Mouse (Mus musculus) lung, adult 2 months (tissue): ENCODE results near the gene Grin2b. TPM values are rescaled to one million over a fixed set of nuclear protein-coding genes. Genes with fewer than 3 reads are reported as not detected.

Experiments
- DNase-seq: peaks from one replicate; pipeline ENCODE4 v3.0.0; 2022
- H3K4me1 ChIP-seq: fragments of 200-500 bp; 2 replicates; pipeline ENCODE4 v1.6.1; 2011; ENCODE audit warnings: low read length; ENCODE audit not compliant: control insufficient read depth, insufficient read depth
- H3K4me3 ChIP-seq: fragments of 200-500 bp; replicated peaks from 2 replicates; pipeline ENCODE3; 2011; ENCODE audit warnings: low read depth, mild to moderate bottlenecking, control low read depth, low read length; ENCODE audit errors: extremely low read depth
- CTCF ChIP-seq: fragments of 200-500 bp; IDR thresholded peaks from 2 replicates; pipeline ENCODE4 v1.5.1; 2011; ENCODE audit warnings: mild to moderate bottlenecking, low read length, control low read depth; ENCODE audit not compliant: insufficient read depth
- POLR2A ChIP-seq: fragments of 200-500 bp; IDR thresholded peaks from 2 replicates; pipeline ENCODE4 v1.6.1; 2011; ENCODE audit warnings: low read depth, mild to moderate bottlenecking, control low read depth, low read length, borderline replicate concordance; ENCODE audit errors: extremely low read depth
- WGBS: fragments of 180-500 bp; shearing (Covaris S2); methylation state at CpG from one replicate; pipeline ENCODE4 v1.1.7; 2018; 5-methylcytosine and 5-hydroxymethylcytosine counted together
- polyA plus RNA-seq: library from polyadenylated mRNA; depleted of rRNA; stranded (reverse); fragments of >200 nt; gene quantifications from 2 replicates; pipeline ENCODE4 v1.2.3, GENCODE M21; 2012

Gene Grin2b
- polyA plus RNA-seq, 1 experiment, result 0.12 TPM

GRCm38 (mm10) chr6:135876163-135876726 is 297.1 kb downstream of the Grin2b start:
- Histone ChIP-seq H3K4me1 (no peaks in the 10 kb centered on the region), H3K4me3 (no peak overlapping the region)
- WGBS, result 57% methylated on average over 8 of the region's 8 CpGs
- no peak for TF ChIP-seq CTCF
- no peak for TF ChIP-seq POLR2A
- no peak for DNase-seq

- DNase-seq, result no peak
- H3K4me3 ChIP-seq, result no peak overlapping the region
- TF ChIP-seq POLR2A (no peak), CTCF (no peak)
- H3K4me1 ChIP-seq, result no peaks in the 10 kb centered on the region
Measured at GRCm38 (mm10) chr6:135874626-135875025, 298.7 kb downstream of the Grin2b start.

GRCm38 (mm10) chr6:135865832-135866231 is 307.5 kb downstream of the Grin2b start:
- no peak overlapping the region for H3K4me3 ChIP-seq
- TF ChIP-seq CTCF (no peak), POLR2A (no peak)
- 68% methylated on average over 7 of the region's 7 CpGs for WGBS
- no peaks in the 10 kb centered on the region for H3K4me1 ChIP-seq
- DNase-seq, result no peak

GRCm38 (mm10) chr6:135863965-135864364 is 309.3 kb downstream of the Grin2b start:
- 74% methylated on average over 5 of the region's 5 CpGs for WGBS

GRCm38 (mm10) chr6:135859502-135859901 is 313.8 kb downstream of the Grin2b start:
- DNase-seq, result no peak
- Histone ChIP-seq H3K4me3 (no peak overlapping the region), H3K4me1 (no peaks in the 10 kb centered on the region)
- 33% methylated on average over 8 of the region's 8 CpGs for whole genome bisulfite sequencing
- TF ChIP-seq CTCF, result no peak
- TF ChIP-seq POLR2A, result no peak

More at GRCm38 (mm10) chr6:135863965-135864364, 309.3 kb downstream of the Grin2b start:
- H3K4me3 ChIP-seq, result no peak overlapping the region
- no peaks in the 10 kb centered on the region for H3K4me1 ChIP-seq
- DNase-seq, result no peak
- no peak for TF ChIP-seq CTCF
- no peak for TF ChIP-seq POLR2A

GRCm38 (mm10) chr6:135854173-135854591 is 319.1 kb downstream of the Grin2b start:
- Histone ChIP-seq H3K4me1 (no peaks in the 10 kb centered on the region), H3K4me3 (no peak overlapping the region)
- DNase-seq, result no peak
- WGBS, result 67% methylated on average over 8 of the region's 8 CpGs
- TF ChIP-seq POLR2A (no peak), CTCF (no peak)

- Histone ChIP-seq H3K4me3 (no peak overlapping the region), H3K4me1 (no peaks in the 10 kb centered on the region)
- TF ChIP-seq POLR2A (no peak), CTCF (no peak)
- 70% methylated on average over 3 of the region's 3 CpGs for WGBS
- no peak for DNase-seq
Measured at GRCm38 (mm10) chr6:135843755-135844154, 329.6 kb downstream of the Grin2b start.

- Histone ChIP-seq H3K4me1 (no peaks in the 10 kb centered on the region), H3K4me3 (no peak overlapping the region)
- TF ChIP-seq POLR2A, result no peak
- TF ChIP-seq CTCF, result no peak
- WGBS, result 74% methylated on average over 4 of the region's 4 CpGs
- no peak for DNase-seq
Measured at GRCm38 (mm10) chr6:135836353-135836752, 337.0 kb downstream of the Grin2b start.

- no peaks in the 10 kb centered on the region for H3K4me1 ChIP-seq
- no peak for DNase-seq
- TF ChIP-seq CTCF (no peak), POLR2A (no peak)
- 70% methylated on average over 5 of the region's 5 CpGs for WGBS
- H3K4me3 ChIP-seq, result no peak overlapping the region
Measured at GRCm38 (mm10) chr6:135833542-135833941, 339.8 kb downstream of the Grin2b start.

- no peaks in the 10 kb centered on the region for H3K4me1 ChIP-seq
- DNase-seq, result no peak
- 81% methylated on average over 3 of the region's 3 CpGs for WGBS
- no peak for TF ChIP-seq POLR2A
- no peak overlapping the region for H3K4me3 ChIP-seq
Measured at GRCm38 (mm10) chr6:135832041-135832440, 341.3 kb downstream of the Grin2b start.

- Histone ChIP-seq H3K4me3 (no peak overlapping the region), H3K4me1 (no peaks in the 10 kb centered on the region)
- no peak for DNase-seq
- TF ChIP-seq POLR2A (no peak), CTCF (no peak)
- 86% methylated on average over 1 of the region's 1 CpGs for WGBS
Measured at GRCm38 (mm10) chr6:135831032-135831431, 342.3 kb downstream of the Grin2b start.

GRCm38 (mm10) chr6:135829458-135829857 is 343.9 kb downstream of the Grin2b start:
- TF ChIP-seq CTCF (no peak), POLR2A (no peak)
- H3K4me1 ChIP-seq, result no peaks in the 10 kb centered on the region
- WGBS, result 87% methylated on average over 7 of the region's 7 CpGs
- no peak overlapping the region for H3K4me3 ChIP-seq
- DNase-seq, result no peak
